Mouse (Mus musculus): ENCODE results near the gene Abcb10. TPM values are rescaled to one million over a fixed set of nuclear protein-coding genes. Genes with fewer than 3 reads are reported as not detected.
"Not testable (repeated sequence)": the region's sequence is repeated elsewhere in the genome, so short reads cannot be mapped to it uniquely, and the experiment has no call there.

Abcb10 gene
- total RNA-seq, 2 experiments from 2014 or later: 16.9 to 17.9 TPM

- Histone ChIP-seq H3K27ac (peak overlapping the region; percentile 53), H3K4me3 (no peak overlapping the region)
- TF ChIP-seq CTCF (conservative IDR thresholded peaks at IDR 0.05): no peak
- DNase-seq (ENCODE audit: low spot score in 2 of 2): no peak
These were observed 5.4 kb downstream of the Abcb10 start for GRCm38 (mm10) chr8:123977499-123977898.

GRCm38 (mm10) chr8:123973495-123973894 lies 9.4 kb downstream of the Abcb10 start:
- H3K4me3 ChIP-seq: no peak overlapping the region
- no peak for TF ChIP-seq CTCF (conservative IDR thresholded peaks at IDR 0.05)
- DNase-seq (ENCODE audit: low spot score in 2 of 2): no peak
- H3K27ac ChIP-seq: no peak overlapping the region

DNA sequence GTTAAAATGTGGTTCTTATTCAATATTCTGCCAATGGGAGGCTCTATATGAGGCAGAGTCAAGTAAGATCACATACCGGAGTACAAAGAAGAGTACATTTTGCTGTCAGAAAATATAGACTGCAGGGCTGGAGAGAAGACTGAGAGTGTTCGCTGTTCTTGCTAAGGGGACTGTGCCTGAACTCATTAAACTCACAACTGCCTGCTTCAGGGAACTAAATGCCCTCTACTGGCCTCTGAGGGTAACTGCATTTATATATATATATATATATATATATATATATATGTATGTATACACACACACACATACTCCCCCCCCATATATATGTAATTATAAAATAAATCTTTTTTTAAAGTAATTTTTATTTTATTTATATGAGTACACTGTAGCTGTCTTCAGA lies 16.0 kb downstream of the Abcb10 start:
- no peak overlapping the region for H3K27ac ChIP-seq
- no peak overlapping the region for H3K4me3 ChIP-seq
- peak; percentile 69 for TF ChIP-seq CTCF (conservative IDR thresholded peaks at IDR 0.05)
- DNase-seq (ENCODE audit: low spot score in 2 of 2): no peak

DNA sequence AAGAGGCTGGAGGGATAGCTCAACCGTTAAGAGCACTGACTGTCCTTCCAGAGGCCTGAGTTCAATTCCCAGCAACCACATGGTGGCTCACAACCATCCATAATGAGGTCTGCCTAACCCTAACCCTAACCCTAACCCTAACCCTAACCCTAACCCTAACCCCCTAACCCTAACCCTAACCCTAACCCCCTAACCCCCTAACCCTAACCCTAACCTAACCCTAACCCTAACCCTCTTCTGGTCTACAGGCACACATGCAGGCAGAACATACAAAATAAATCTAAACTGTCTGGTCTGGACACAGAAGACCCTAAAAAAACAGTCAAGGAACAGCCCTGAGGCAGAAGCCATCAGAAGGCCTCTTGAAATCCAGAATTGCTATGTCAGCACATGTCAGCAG lies 21.6 kb downstream of the Abcb10 start:
- DNase-seq (ENCODE audit: low spot score in 2 of 2): no peak
- Histone ChIP-seq H3K27ac (no peak overlapping the region), H3K4me3 (no peak overlapping the region)
- TF ChIP-seq CTCF (conservative IDR thresholded peaks at IDR 0.05): no peak

DNA sequence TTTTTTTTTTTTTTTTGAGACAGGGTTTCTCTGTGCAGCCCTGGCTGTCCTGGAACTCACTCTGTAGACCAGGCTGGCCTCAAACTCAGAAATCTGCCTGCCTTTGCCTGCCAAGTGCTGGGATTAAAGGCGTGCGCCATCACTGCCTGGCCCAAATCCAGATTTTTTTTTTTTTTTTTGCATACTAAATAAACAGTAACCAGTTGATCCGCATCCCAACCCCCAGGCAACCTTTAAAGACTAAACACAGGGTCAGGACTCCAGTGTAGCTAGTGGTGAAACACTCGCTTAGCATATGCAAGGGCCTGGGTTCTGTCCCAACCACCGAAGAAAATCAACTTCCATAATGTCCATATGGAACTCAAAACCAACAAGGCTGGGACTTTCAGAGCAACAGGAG lies 22.4 kb downstream of the Abcb10 start:
- H3K27ac ChIP-seq; DNase-seq (ENCODE audit: low spot score in 2 of 2); H3K4me3 ChIP-seq: not testable (repeated sequence)

DNA sequence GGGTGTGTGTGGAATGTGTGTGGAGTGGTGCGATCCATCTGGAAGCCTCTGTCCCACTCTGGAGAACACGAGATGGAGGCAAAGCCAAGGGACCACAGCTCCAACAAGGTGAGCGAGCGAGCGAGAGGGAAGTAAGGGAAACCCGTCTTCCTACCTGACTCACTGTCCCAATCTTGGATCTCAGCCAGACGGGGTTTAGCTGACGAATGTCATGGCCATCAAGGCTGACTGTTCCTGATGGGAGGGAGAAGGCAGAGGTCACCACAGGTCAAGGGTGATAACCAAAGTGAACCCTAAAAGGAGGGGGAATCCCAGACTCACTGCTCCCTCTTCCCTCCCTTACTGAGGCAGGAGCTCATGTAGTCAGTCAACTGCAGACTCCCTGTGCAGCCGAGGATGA lies 22.9 kb downstream of the Abcb10 start:
- no peak overlapping the region for H3K4me3 ChIP-seq
- no peak for DNase-seq (ENCODE audit: low spot score in 2 of 2)
- TF ChIP-seq CTCF (conservative IDR thresholded peaks at IDR 0.05): no peak
- H3K27ac ChIP-seq: no peak overlapping the region

DNA sequence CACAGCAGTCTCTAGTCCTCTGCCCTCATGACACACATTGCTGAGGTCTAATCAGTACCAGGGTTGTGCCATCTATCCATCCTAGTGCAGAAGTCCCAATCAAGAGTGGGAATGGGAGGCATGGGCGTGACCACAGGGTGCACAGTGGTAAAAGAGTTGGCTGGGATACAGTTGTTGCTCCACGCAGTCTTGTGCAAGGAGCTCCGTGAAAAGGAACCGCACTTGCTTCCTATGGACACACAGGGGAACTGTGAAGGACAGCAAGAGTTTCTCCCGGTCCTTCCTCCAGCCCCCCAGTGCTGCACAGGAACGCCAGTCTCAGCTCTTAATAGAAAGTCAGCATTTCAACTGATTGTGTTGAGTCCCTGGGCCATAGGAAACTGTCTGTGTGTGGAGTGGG lies 23.4 kb downstream of the Abcb10 start:
- Histone ChIP-seq H3K4me3 (no peak overlapping the region), H3K27ac (no peak overlapping the region)
- DNase-seq (ENCODE audit: low spot score in 2 of 2): no peak
- TF ChIP-seq CTCF (conservative IDR thresholded peaks at IDR 0.05): no peak

GRCm38 (mm10) chr8:123958130-123958529 lies 24.8 kb downstream of the Abcb10 start:
- TF ChIP-seq CTCF (conservative IDR thresholded peaks at IDR 0.05): no peak
- peak; percentile 26 to 51 for DNase-seq (ENCODE audit: low spot score in 2 of 2)
- peak overlapping the region; percentile 18; the same call in 1 of the 2 replicates for H3K27ac ChIP-seq
- no peak overlapping the region for H3K4me3 ChIP-seq

DNA sequence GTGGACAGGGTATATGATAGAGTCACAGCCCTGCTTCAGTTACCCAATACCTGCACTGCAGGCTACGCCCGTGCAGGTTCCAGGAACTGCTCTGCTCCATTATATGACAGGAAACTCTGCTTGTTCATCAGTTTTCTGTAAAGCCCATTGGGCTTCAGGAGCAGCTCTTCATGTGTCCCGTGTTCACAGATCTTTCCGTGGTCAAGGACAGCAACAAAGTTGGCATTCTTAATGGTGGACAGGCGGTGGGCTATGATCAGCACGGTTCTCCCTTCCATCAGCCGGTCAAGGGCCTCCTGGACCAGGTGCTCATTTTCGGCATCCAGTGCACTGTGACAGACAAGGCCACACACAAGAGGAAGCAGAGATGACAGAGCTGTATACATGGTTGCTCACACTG lies 28.7 kb downstream of the Abcb10 start:
- TF ChIP-seq CTCF (conservative IDR thresholded peaks at IDR 0.05): no peak
- H3K27ac ChIP-seq: no peak overlapping the region
- no peak overlapping the region for H3K4me3 ChIP-seq
- DNase-seq (ENCODE audit: low spot score in 2 of 2): no peak

- no peak for TF ChIP-seq CTCF (conservative IDR thresholded peaks at IDR 0.05)
- Histone ChIP-seq H3K4me3 (no peak overlapping the region), H3K27ac (no peak overlapping the region)
- no peak for DNase-seq (ENCODE audit: low spot score in 2 of 2)
These were observed 29.2 kb downstream of the Abcb10 start for GRCm38 (mm10) chr8:123953686-123954085.

DNA sequence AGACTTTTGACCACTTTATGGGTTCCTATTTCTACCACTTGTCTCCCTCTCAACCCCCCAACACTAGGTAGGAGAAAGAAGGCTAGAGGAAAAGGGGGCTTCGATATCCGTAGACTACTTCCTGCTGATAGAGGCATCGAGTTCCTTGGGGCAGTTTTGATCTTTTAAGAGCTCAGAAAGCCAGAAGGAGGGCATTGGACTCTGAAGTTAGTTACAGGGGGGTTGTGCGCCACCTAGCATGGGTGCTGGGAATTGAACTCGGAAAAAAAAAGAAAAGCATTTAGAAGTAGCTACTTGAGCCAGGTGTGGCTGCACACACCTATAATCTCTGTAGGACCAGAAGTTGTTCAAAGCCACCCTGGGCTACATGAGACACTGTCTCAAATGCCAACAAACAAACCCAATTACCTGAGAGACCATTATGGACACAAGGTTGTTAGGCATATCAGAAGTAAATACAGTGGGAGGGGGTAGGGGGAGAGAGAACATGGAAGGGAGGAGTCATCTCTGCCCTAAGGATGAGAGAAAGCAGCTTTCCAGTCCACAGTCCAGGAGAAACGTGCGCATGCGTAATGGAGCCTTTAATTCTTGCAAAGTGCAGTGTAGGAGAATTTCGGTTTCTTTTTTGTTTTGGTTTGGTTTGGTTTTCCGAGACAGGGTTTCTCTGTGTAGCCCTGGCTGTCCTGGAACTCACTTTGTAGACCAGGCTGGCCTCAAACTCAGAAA lies 32.7 kb downstream of the Abcb10 start:
- Histone ChIP-seq H3K27ac (peak overlapping the region; percentile 91; the same call in 1 of the 2 replicates), H3K4me3 (peak overlapping the region; percentile 91)
- TF ChIP-seq CTCF (conservative IDR thresholded peaks at IDR 0.05): peak; percentile 83
- peak; percentile 39 to 50 for DNase-seq (ENCODE audit: low spot score in 2 of 2)

DNA sequence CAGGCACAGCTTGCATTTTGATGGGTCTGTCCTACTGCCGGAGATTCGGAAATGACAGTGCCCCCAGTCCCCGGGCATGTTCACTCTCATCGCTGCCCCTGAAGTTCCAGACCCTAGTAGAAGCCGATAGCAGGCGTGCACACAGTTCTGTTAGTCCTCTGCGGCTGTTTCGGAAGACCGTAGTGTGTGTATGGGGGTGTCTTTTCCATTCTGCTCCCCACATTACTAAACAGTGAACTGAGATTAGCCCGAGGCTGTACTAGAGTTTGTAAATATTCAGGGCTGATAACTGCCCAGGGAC lies 33.3 kb downstream of the Abcb10 start:
- TF ChIP-seq CTCF (conservative IDR thresholded peaks at IDR 0.05): no peak
- no peak for DNase-seq (ENCODE audit: low spot score in 2 of 2)
- H3K27ac ChIP-seq: peak overlapping the region; percentile 91
- H3K4me3 ChIP-seq: peak overlapping the region; percentile 91

GRCm38 (mm10) chr8:123948942-123949685 lies 33.8 kb downstream of the Abcb10 start, which contains the start of gene Nup133:
Gene Nup133 (minus strand): TSS chr8:123949265.
- H3K27ac ChIP-seq: peak within 1 kb of the TSS; percentile 91
- no peak for TF ChIP-seq CTCF (conservative IDR thresholded peaks at IDR 0.05)
- DNase-seq (ENCODE audit: low spot score in 2 of 2): peak; percentile 99 to 100
- peak within 1 kb of the TSS; percentile 91 for H3K4me3 ChIP-seq

GRCm38 (mm10) chr8:123929026-123929425 lies 53.9 kb downstream of the Abcb10 start:
- no peak for DNase-seq (ENCODE audit: low spot score in 2 of 2)
- TF ChIP-seq CTCF (conservative IDR thresholded peaks at IDR 0.05): no peak
- no peak overlapping the region for H3K27ac ChIP-seq
- no peak overlapping the region for H3K4me3 ChIP-seq

All from layer of hippocampus, adult 2 months (tissue).